Mouse (Mus musculus) kidney, postnatal 36 days (tissue): ENCODE data around the gene Lrwd1.
"Not testable (repeated sequence)": the region's sequence is repeated elsewhere in the genome, so short reads cannot be mapped to it uniquely, and the experiment has no call there.

Experiments
- DNase-seq, 2 experiments: peaks; one replicate each; pipeline ENCODE4 v3.0.0; 2021 to 2022; ENCODE audit warnings: mixed read lengths in 2 of 2

The Lrwd1 gene

GRCm38 (mm10) chr5:136146936-136147335, 11.1 kb upstream of the Lrwd1 start:
- DNase-seq: no peak

GRCm38 (mm10) chr5:136144606-136145430, 8.9 kb upstream of the Lrwd1 start:
- DNase-seq: no peak

GRCm38 (mm10) chr5:136143161-136143755, 7.4 kb upstream of the Lrwd1 start:
- DNase-seq: peak in 1 of 2 experiments; percentile 38

GRCm38 (mm10) chr5:136142746-136143145, 6.9 kb upstream of the Lrwd1 start:
- DNase-seq: peak in 1 of 2 experiments; percentile 30

GRCm38 (mm10) chr5:136140057-136140482, 4.2 kb upstream of the Lrwd1 start:
- DNase-seq: peak; percentile 5 to 53

GRCm38 (mm10) chr5:136139393-136139792, 3.5 kb upstream of the Lrwd1 start:
- DNase-seq: no peak

GRCm38 (mm10) chr5:136137658-136138274, 1.9 kb upstream of the Lrwd1 start:
- DNase-seq: peak; percentile 34 to 79

- no peak for DNase-seq
Measured at GRCm38 (mm10) chr5:136136292-136136990, 567 bp upstream of the Lrwd1 start.

GRCm38 (mm10) chr5:136122165-136122564, 13.7 kb downstream of the Lrwd1 start:
- no peak for DNase-seq

- DNase-seq: no peak
Measured at GRCm38 (mm10) chr5:136116784-136117112, 19.1 kb downstream of the Lrwd1 start.

GRCm38 (mm10) chr5:136115891-136116783, 19.7 kb downstream of the Lrwd1 start, which contains the start of gene Polr2j:
Gene Polr2j, plus strand, starts transcription at chr5:136116631.
- DNase-seq: peak; percentile 96 to 99

GRCm38 (mm10) chr5:136113546-136113945, 22.3 kb downstream of the Lrwd1 start:
- not testable (repeated sequence) for DNase-seq

- no peak for DNase-seq
Measured at GRCm38 (mm10) chr5:136109042-136109441, 26.8 kb downstream of the Lrwd1 start.

GRCm38 (mm10) chr5:136108486-136108885, 27.4 kb downstream of the Lrwd1 start:
- DNase-seq: no peak

GRCm38 (mm10) chr5:136104511-136104910, 31.4 kb downstream of the Lrwd1 start:
- DNase-seq: peak in 1 of 2 experiments; percentile 42

- DNase-seq: peak; percentile 72 to 85
Measured at GRCm38 (mm10) chr5:136102099-136102820, 33.6 kb downstream of the Lrwd1 start.

- peak; percentile 75 for DNase-seq
Measured at GRCm38 (mm10) chr5:136098536-136098935, 37.3 kb downstream of the Lrwd1 start.

- DNase-seq: no peak
Measured at GRCm38 (mm10) chr5:136095089-136095488, 40.8 kb downstream of the Lrwd1 start.

GRCm38 (mm10) chr5:136094249-136095010, 41.4 kb downstream of the Lrwd1 start:
- DNase-seq: no peak

- no peak for DNase-seq
Measured at GRCm38 (mm10) chr5:136091927-136092326, 43.9 kb downstream of the Lrwd1 start.
